Mouse (Mus musculus): ENCODE data around the gene Mcts2. TPM values are rescaled to one million over a fixed set of nuclear protein-coding genes. Genes with fewer than 3 reads are reported as not detected.
"Not testable (repeated sequence)": the region's sequence is repeated elsewhere in the genome, so short reads cannot be mapped to it uniquely, and the experiment has no call there.

Mcts2 gene
- polyA plus RNA-seq (2012; rRNA removed) = 18.9 and 19.0 TPM in 2 replicates

GRCm38 (mm10) chr2:152686806-152687267 lies at the start of gene Mcts2:
Gene Mcts2, plus strand, starts transcription at chr2:152687035.
- DNase-seq (ENCODE audit: extremely low spot score in 1 of 2, low spot score in 1 of 2) = peak; percentile 91 to 94

DNA sequence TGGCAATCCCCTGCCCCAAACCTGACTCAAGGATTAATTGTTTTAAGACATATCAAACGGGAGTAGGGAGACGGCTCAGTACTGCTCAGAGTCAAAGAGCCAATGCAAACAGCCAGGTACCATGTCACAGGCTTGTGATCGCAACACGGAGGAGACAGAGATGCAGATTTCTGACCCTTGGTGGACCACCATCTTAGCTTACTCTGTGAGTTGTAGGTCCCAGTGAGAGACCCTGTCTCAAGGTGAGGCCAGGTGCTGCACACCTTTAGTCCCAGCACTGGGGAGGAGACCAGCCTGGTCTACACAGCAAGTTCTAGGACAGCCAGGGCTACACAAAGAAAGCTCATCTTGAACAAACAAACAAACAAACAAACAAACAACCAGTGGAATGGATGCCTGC lies 49.5 kb upstream of the Mcts2 start:
- no peak for DNase-seq (ENCODE audit: extremely low spot score in 1 of 2, low spot score in 1 of 2)

DNA sequence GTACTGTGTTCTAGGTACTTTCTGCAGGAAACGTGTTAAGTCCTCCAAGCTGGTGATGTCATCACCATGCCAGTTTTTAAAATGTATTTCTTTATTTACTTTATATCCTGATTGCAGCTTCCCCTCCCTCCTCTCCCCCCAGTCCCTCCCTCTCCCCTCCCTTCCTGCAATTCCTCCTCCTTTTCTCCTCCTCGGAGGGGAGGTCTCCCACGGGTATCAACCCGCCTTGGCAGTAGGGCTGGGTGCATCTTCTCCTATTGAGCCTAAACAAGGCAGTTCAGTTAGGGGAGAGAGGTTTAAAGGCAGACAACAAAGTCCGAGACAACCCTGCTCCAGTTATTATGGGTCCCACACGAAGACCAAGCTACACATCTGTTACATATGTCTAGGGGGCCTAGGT lies 48.0 kb upstream of the Mcts2 start:
- no peak for DNase-seq (ENCODE audit: extremely low spot score in 1 of 2, low spot score in 1 of 2)

- no peak for DNase-seq (ENCODE audit: extremely low spot score in 1 of 2, low spot score in 1 of 2)
Observed at GRCm38 (mm10) chr2:152639406-152640113, 47.3 kb upstream of the Mcts2 start.

GRCm38 (mm10) chr2:152652901-152653620 lies 33.8 kb upstream of the Mcts2 start:
- DNase-seq (ENCODE audit: extremely low spot score in 1 of 2, low spot score in 1 of 2) = no peak

DNA sequence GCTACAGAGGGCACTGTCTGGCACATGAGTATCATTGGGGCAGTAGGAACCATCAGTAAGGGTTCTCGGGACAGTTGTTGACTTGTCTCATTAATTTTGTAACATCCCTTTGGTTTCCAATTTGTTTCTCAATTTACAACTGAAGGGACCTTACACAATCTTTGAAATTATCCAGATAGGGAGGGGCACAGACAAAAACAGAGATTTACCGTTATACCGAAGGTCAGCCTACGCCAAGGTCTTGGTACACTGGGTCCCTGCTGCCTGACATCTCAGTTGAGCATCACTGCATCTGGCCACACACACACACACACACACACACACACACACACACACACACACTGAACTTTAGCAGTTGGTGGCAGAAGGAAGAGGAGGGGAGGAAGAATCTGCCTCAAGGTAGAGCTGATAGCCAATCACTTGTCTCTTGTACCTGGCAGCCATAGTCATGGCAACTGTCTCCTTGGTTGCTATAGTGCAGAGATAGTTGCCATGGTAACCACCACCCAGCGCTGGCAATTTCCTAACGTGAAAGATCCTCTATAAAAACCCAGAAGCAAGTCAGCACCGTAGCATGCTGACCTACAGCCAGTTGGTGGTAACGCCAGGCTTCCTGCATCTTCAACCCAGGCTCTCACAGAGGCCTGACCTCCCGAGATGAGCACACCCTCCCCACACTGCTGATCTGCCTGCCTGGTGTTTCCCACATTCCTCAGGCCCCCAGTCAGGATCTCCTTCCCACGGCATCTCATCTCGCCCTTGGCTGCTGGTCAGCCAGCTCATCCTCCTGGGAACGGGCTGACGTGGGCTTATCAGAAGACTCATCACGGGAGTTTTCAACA lies 32.7 kb upstream of the Mcts2 start:
- DNase-seq (ENCODE audit: extremely low spot score in 1 of 2, low spot score in 1 of 2) = peak; percentile 85 to 87

DNA sequence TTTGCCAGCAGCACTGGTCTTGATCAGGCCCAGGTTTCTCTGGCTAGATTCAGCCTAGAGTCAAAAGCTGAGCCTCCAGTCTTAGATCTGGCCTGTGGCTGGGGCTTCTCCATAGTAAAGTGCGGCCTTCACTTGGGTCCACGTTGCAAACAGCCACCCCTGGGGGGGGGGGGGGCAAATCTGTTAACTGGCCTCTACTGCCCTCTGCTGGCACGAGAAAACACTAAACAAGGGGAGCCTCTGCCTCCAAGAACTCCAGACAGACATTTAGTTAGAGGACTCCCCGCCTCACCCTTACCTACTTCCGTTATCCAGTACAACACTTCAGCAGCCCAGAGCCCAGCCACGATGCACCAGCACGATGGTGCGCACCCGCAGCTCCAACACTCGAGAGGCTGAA lies 29.4 kb upstream of the Mcts2 start:
- DNase-seq (ENCODE audit: extremely low spot score in 1 of 2, low spot score in 1 of 2) = no peak

DNA sequence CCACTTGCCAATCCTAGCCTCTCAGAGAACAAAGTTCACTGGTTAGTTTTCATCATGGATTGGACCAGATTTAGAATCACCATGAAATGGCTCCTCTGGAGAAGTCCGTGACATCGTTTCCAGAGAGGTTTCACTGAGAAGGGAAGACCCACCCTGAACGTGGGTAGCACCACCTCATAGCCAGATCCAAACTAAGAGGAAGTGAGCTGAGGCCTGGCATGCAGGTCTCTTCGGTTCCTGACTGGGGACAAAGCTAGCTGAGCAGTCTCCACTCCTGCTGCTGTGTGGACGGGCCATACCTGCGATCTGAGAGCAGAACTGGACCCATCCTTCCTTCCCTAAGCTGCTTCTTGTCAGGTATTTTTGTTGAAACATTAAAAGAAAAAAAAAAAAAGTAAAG lies 25.7 kb upstream of the Mcts2 start:
- no peak for DNase-seq (ENCODE audit: extremely low spot score in 1 of 2, low spot score in 1 of 2)

DNA sequence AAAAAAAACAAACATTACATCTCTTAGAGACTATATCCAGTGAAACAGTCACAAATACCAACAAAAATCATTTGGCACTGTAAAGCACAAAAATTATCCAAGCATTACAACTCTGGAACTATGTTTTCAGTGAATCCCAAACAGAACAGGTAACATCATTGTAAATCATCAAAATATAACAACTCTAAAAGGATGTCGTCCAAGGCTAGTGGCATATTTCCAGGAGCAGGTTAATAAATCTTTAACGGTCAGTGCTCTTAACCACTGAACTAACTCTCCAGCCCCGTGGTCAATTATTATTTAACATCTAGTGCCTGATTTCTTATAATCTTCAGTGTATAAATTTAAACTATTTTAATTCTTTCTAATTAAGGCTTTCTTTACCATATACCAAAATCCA lies 20.6 kb upstream of the Mcts2 start:
- not testable (repeated sequence) for DNase-seq (ENCODE audit: extremely low spot score in 1 of 2, low spot score in 1 of 2)

- DNase-seq (ENCODE audit: extremely low spot score in 1 of 2, low spot score in 1 of 2) = peak; percentile 84 to 94
Observed at GRCm38 (mm10) chr2:152669256-152669638, 17.6 kb upstream of the Mcts2 start, which contains the start of gene H13. Gene H13, plus strand, starts transcription at chr2:152669461.

GRCm38 (mm10) chr2:152669639-152670484 lies 17.0 kb upstream of the Mcts2 start:
- DNase-seq (ENCODE audit: extremely low spot score in 1 of 2, low spot score in 1 of 2) = no peak

DNA sequence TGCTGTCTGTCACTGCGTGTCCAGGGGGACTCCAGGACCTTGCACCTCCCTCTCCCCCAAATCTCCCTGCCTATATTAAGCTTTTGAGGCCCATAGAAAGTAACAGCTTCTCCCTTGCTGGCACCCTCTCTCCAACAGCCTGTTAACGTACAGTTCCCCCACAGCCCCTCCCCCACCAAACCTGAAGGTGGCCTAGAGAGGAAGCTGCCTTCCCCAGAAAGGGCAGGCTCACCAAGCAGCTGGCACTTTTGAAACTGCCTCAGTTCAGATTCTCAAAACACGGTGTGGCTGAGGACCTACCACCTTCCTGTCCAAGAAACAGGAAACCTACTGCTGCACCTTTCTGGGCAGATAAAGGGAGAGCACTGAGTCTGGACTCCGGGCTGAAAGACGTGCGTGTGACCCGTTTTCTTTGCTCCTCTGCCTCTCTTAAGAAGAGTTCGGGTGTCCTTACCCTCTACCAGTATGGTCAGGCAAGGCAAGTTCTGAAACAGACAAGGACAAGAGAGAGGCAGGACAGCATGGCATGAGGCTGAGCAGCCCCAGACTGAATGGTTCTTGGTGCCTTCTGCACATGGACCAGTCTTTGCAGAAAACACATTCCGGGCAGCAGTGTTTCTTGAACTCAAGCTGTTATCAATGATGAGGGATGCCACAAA lies 15.7 kb upstream of the Mcts2 start:
- DNase-seq (ENCODE audit: extremely low spot score in 1 of 2, low spot score in 1 of 2) = no peak

DNA sequence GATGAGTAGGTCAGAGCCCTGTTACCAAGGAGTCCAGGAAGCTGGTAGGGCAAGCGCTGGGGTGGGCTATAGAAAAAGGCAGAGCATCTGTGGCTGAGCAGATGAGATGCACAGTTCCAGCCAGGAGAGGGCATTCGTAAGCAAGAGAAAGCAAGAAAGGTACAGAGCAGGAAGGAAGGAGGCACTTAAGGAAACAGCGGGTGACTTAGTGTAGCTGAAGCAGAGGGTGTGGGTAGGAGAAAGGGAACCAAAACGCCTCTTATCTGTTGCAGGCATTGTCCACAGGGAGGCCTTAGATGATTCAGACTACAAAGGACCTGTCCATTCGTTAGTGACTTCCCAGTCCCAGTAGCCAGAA lies 15.2 kb upstream of the Mcts2 start:
- peak; percentile 38 to 73 for DNase-seq (ENCODE audit: extremely low spot score in 1 of 2, low spot score in 1 of 2)

DNA sequence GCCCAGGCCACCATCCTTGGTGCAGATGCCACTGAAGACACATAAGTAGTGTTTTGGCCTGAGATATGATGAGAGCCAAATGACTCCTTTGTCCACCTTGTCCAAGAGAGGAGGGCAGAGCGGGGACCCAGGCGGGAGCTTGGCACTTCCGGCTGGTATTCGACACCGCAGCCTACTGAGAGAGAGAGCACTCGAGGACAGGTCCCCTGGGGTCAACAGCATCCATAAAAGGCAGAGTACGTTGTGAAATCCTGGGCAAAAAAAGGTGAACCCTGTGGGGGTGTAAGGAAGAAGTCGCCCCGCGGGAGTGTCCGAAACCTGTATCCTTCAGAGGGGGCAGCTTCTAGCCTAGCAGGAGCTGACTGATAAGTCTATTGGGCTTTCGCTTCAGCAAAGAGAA lies 14.7 kb upstream of the Mcts2 start:
- DNase-seq (ENCODE audit: extremely low spot score in 1 of 2, low spot score in 1 of 2) = no peak

DNA sequence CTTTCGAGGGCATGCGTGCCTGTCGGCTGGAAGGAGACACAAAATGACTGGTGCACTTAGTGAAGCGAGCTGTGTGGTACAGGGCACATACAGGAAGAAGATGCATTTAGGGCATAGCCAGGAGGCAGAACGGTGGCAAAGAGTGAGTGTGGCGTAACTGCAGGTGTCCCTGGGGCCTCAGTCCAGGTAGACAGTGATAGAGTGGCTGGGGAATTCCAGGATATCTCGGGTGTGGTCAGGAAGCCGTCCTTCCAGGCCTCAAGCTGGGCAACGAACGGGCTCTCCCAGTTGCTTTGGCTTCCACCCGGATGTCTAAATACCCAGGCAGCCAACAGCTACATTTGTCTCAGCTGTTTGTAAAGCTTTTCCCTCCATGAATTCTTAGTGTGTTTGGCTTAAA lies 12.7 kb upstream of the Mcts2 start:
- DNase-seq (ENCODE audit: extremely low spot score in 1 of 2, low spot score in 1 of 2) = no peak

DNA sequence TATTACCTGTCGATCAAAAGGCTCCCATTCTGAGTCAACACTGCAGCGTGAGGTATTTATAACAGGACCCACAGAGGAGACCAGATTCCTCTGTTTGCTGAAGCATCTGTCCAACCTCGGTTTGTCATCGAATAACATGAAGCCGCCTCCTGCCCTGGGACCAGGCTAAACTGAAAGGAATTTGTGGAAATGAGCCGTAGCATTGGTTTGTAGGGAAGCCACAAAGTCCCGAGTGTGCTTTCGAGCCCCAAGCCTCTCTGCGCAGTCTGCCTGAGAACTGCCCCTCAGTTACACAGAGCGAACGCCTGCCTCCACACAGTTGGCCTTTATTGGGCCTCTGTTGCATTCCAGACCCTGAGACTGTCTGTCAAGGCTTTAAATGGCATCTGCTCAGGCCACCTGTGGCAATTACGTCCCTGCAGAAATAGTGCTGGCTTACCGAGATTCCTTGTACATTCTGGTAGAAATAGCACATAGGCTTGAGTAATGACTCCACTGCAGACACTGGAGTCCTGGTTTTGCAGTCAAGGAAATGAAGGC lies 11.5 kb upstream of the Mcts2 start:
- DNase-seq (ENCODE audit: extremely low spot score in 1 of 2, low spot score in 1 of 2) = no peak

DNA sequence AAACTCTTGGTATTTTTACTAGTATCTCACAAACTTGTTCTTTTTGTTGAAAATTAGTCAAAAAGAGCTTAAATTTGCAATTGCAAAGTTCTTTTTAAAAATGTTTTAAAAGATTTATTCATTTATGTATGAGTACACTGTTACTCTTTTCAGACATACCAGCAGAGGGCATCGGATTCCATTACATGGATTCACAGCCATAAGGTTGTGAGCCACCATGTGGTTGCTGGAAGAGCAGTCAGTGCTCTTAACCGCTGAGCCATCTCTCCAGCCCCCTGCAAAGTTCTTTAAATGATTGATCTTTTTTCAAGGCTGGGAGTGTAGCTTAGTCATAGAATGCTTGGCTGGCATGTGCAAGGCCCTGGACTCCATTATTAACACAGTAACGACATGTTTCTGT lies 8.5 kb upstream of the Mcts2 start:
- peak in 1 of 2 experiments; percentile 64 for DNase-seq (ENCODE audit: extremely low spot score in 1 of 2, low spot score in 1 of 2)

DNA sequence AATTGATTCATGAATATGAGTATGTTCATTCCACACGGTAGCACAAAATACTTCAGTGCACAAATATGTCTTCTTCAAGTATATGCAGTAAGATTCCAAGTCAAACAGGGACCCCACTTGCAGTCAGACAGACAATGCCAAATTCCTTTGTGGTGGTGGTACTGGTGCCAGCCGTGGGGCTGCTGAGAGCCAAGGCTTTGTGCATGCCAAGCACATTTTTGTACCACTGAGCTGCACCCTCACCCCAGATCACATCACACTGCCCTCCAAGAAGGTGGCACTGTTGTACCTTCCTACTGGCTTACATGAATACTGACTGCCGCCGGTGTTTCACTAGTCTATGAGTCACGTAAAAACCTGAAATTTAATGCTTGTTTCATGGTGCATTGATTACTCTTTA lies 7.9 kb upstream of the Mcts2 start:
- DNase-seq (ENCODE audit: extremely low spot score in 1 of 2, low spot score in 1 of 2) = no peak

DNA sequence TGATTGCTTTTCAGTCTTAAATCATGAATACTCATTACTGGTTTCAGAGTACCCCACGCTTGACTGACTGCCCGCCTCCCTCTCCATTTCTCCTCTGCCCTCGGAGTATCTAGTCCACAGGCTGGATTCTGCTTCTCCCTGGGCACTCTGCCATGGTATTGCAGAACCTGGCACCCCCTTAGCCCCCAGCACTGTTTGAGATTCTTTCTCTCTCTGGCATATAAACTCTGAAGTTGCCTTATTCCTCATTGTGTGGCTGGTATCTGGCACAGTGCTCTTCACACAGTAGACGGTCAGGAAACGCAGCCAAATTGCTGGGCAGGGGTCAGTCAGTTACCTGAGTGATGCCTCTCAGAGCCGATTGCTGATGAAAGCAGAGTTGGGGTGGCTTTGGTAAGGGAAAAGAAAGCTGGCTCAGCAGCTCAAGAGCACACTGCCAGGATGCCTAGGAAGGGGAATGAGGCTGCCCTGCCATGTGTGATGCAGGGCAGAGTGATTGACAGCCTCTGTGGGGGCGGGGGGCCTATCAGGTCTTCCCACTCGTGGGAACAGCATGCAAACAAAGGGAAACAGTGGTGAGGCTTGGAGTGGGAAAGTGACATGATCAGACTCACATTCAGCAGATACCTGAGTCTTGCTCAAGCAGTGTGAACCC lies 7.0 kb upstream of the Mcts2 start:
- no peak for DNase-seq (ENCODE audit: extremely low spot score in 1 of 2, low spot score in 1 of 2)
